Mouse (Mus musculus): Measurements from ENCODE around the gene Tm4sf1. TPM values are rescaled to one million over a fixed set of nuclear protein-coding genes. Genes with fewer than 3 reads are reported as not detected.

The Tm4sf1 gene
- polyA plus RNA-seq, 2 experiments, result 7.5 to 12.8 TPM

DNA sequence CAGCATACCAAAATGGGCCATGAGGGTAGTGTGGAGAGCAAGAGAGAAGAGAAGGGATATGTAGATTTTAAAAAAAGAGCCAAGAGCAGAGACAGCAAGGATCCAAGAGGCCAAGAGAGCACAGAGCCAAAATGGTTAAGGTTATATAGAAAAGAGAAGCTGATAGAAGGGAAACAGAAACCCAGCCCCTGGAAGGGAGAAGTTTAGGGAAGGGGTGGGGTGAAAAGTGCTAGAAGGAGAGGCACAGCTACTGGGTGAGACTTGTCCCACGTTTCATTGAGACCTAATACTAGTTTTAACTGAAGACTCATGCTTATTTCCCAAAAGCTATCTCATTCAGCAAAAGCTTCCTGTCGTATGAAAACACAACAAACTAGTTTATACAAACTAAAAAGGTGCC is 56.5 kb downstream of the Tm4sf1 start:
- no peak for ATAC-seq (ENCODE audit: insufficient read depth)
- WGBS (ENCODE audit: insufficient replicate concordance), result 29% methylated on average over 2 of the region's 2 CpGs

More for the DNA sequence above, 56.5 kb downstream of the Tm4sf1 start:
- no peak overlapping the region for H3K9ac ChIP-seq (replicated peaks)
- TF ChIP-seq EP300 (IDR thresholded peaks at IDR 0.05; ENCODE audit: low read depth) (no peak), CTCF (IDR thresholded peaks at IDR 0.05; ENCODE audit: low read depth) (no peak)
- no peaks in the 10 kb centered on the region for H3K36me3 ChIP-seq (replicated peaks; ENCODE audit: control insufficient read depth, insufficient read depth, low read depth)
- no peak for DNase-seq (ENCODE audit: low read depth in 3 of 3, low spot score in 3 of 3)
- no peaks in the 10 kb centered on the region for H3K9me3 ChIP-seq (ENCODE audit: control insufficient read depth, low read length)
- H3K27ac ChIP-seq, result no peak overlapping the region
- no peaks in the 10 kb centered on the region for H3K4me1 ChIP-seq (replicated peaks; ENCODE audit: control insufficient read depth in 2 of 2, insufficient read depth in 2 of 2, low read length in 1 of 2)
- H3K4me3 ChIP-seq (ENCODE audit: insufficient read depth in 1 of 2, low read depth in 2 of 2, low read length in 2 of 2), result no peak overlapping the region
- no peaks in the 10 kb centered on the region for H3K27me3 ChIP-seq (ENCODE audit: control insufficient read depth, insufficient read depth, low read length)
- no peak overlapping the region for H3K4me2 ChIP-seq (ENCODE audit: low read depth)

Other genes starting within 250 kb of the Tm4sf1 start
- 12.4 and 16.1 TPM in 2 replicates for gene Tm4sf4, start 123.3 kb upstream of the Tm4sf1 start, polyA plus RNA-seq (2012; rRNA removed)
- gene Tm4sf4, start 123.3 kb upstream of the Tm4sf1 start, polyA plus RNA-seq (2014; fragmentation: Nextera tagmentation; extraction: Ambion mirVana), result 34.2 and 38.1 TPM in 2 replicates

All from liver, embryonic 14.5 days (tissue).